Mouse (Mus musculus): ENCODE data around the gene Cyp2e1. TPM values are rescaled to one million over a fixed set of nuclear protein-coding genes. Genes with fewer than 3 reads are reported as not detected.

The Cyp2e1 gene
- total and polyA plus RNA-seq, 2 experiments from 2014 or later = 0.11 TPM; not detected in 1

GRCm38 (mm10) chr7:140810496-140810895, 47.0 kb downstream of the Cyp2e1 start:
- TF ChIP-seq EP300 (IDR thresholded peaks at IDR 0.05; ENCODE audit: low read depth) (no peak), CTCF (IDR thresholded peaks at IDR 0.05; ENCODE audit: low read depth) (no peak)
- Histone ChIP-seq H3K27me3 (ENCODE audit: control insufficient read depth, insufficient read depth, low read length) (no peaks in the 10 kb centered on the region), H3K9me3 (replicated peaks; ENCODE audit: control insufficient read depth, low read length) (no peaks in the 10 kb centered on the region), H3K9ac (replicated peaks; ENCODE audit: low read depth, low read length) (no peak overlapping the region), H3K4me1 (ENCODE audit: control insufficient read depth, insufficient read depth) (no peaks in the 10 kb centered on the region), H3K4me3 (ENCODE audit: low read depth, low read length) (no peak overlapping the region), H3K27ac (ENCODE audit: low read depth) (no peak overlapping the region), H3K4me2 (ENCODE audit: low read depth, low read length) (no peak overlapping the region), H3K36me3 (replicated peaks; ENCODE audit: control insufficient read depth, insufficient read depth, low read length) (peaks cover 13% of the 10 kb centered on the region; the same call in 1 of the 2 replicates)
- ATAC-seq (ENCODE audit: insufficient read depth, low read depth) = no peak
- 89% methylated on average over 6 of the region's 6 CpGs for WGBS
- no peak for DNase-seq (ENCODE audit: low spot score)

GRCm38 (mm10) chr7:140811714-140812113, 48.2 kb downstream of the Cyp2e1 start:
- TF ChIP-seq EP300 (IDR thresholded peaks at IDR 0.05; ENCODE audit: low read depth) = no peak
- no peak for TF ChIP-seq CTCF (IDR thresholded peaks at IDR 0.05; ENCODE audit: low read depth)
- no peak overlapping the region for H3K4me2 ChIP-seq (ENCODE audit: low read depth, low read length)
- H3K36me3 ChIP-seq (replicated peaks; ENCODE audit: control insufficient read depth, insufficient read depth, low read length) = peaks cover 13% of the 10 kb centered on the region; the same call in 1 of the 2 replicates
- no peaks in the 10 kb centered on the region for H3K27me3 ChIP-seq (ENCODE audit: control insufficient read depth, insufficient read depth, low read length)
- 81% methylated on average over 13 of the region's 13 CpGs for WGBS
- ATAC-seq (ENCODE audit: insufficient read depth, low read depth) (no peak), DNase-seq (ENCODE audit: low spot score) (no peak)
- H3K9ac ChIP-seq (replicated peaks; ENCODE audit: low read depth, low read length) = no peak overlapping the region
- H3K4me3 ChIP-seq (ENCODE audit: low read depth, low read length) = no peak overlapping the region
- H3K9me3 ChIP-seq (replicated peaks; ENCODE audit: control insufficient read depth, low read length) = no peaks in the 10 kb centered on the region
- H3K4me1 ChIP-seq (ENCODE audit: control insufficient read depth, insufficient read depth) = no peaks in the 10 kb centered on the region
- H3K27ac ChIP-seq (ENCODE audit: low read depth) = no peak overlapping the region

GRCm38 (mm10) chr7:140812850-140813249, 49.3 kb downstream of the Cyp2e1 start:
- TF ChIP-seq EP300 (IDR thresholded peaks at IDR 0.05; ENCODE audit: low read depth) (no peak), CTCF (IDR thresholded peaks at IDR 0.05; ENCODE audit: low read depth) (no peak)
- H3K4me1 ChIP-seq (ENCODE audit: control insufficient read depth, insufficient read depth) = no peaks in the 10 kb centered on the region

GRCm38 (mm10) chr7:140820173-140820572, 56.6 kb downstream of the Cyp2e1 start:
- H3K9me3 ChIP-seq (replicated peaks; ENCODE audit: control insufficient read depth, low read length) = no peaks in the 10 kb centered on the region
- TF ChIP-seq CTCF (IDR thresholded peaks at IDR 0.05; ENCODE audit: low read depth) (no peak), EP300 (IDR thresholded peaks at IDR 0.05; ENCODE audit: low read depth) (no peak)
- WGBS = 58% methylated on average over 4 of the region's 4 CpGs
- no peaks in the 10 kb centered on the region for H3K36me3 ChIP-seq (replicated peaks; ENCODE audit: control insufficient read depth, insufficient read depth, low read length)
- ATAC-seq (ENCODE audit: insufficient read depth, low read depth) (no peak), DNase-seq (ENCODE audit: low spot score) (no peak)
- no peaks in the 10 kb centered on the region for H3K27me3 ChIP-seq (ENCODE audit: control insufficient read depth, insufficient read depth, low read length)
- no peak overlapping the region for H3K4me3 ChIP-seq (ENCODE audit: low read depth, low read length)
- no peak overlapping the region for H3K4me2 ChIP-seq (ENCODE audit: low read depth, low read length)
- no peak overlapping the region for H3K9ac ChIP-seq (replicated peaks; ENCODE audit: low read depth, low read length)
- peaks cover 10% of the 10 kb centered on the region; the same call in 1 of the 2 replicates for H3K4me1 ChIP-seq (ENCODE audit: control insufficient read depth, insufficient read depth)
- H3K27ac ChIP-seq (ENCODE audit: low read depth) = no peak overlapping the region

More at GRCm38 (mm10) chr7:140812850-140813249, 49.3 kb downstream of the Cyp2e1 start:
- Histone ChIP-seq H3K9me3 (replicated peaks; ENCODE audit: control insufficient read depth, low read length) (no peaks in the 10 kb centered on the region), H3K27ac (ENCODE audit: low read depth) (no peak overlapping the region), H3K9ac (replicated peaks; ENCODE audit: low read depth, low read length) (no peak overlapping the region), H3K4me3 (ENCODE audit: low read depth, low read length) (no peak overlapping the region), H3K4me2 (ENCODE audit: low read depth, low read length) (no peak overlapping the region), H3K27me3 (ENCODE audit: control insufficient read depth, insufficient read depth, low read length) (no peaks in the 10 kb centered on the region), H3K36me3 (replicated peaks; ENCODE audit: control insufficient read depth, insufficient read depth, low read length) (peaks cover 13% of the 10 kb centered on the region; the same call in 1 of the 2 replicates)
- 77% methylated on average over 12 of the region's 12 CpGs for WGBS
- DNase-seq (ENCODE audit: low spot score) = no peak
- ATAC-seq (ENCODE audit: insufficient read depth, low read depth) = no peak

GRCm38 (mm10) chr7:140821305-140821652, 57.7 kb downstream of the Cyp2e1 start:
- Histone ChIP-seq H3K9ac (replicated peaks; ENCODE audit: low read depth, low read length) (0 out of 2 replicates have a peak overlapping the region, but pooled peaks have one; percentile 46), H3K27me3 (ENCODE audit: control insufficient read depth, insufficient read depth, low read length) (no peaks in the 10 kb centered on the region), H3K4me1 (ENCODE audit: control insufficient read depth, insufficient read depth) (peaks cover 10% of the 10 kb centered on the region; the same call in 1 of the 2 replicates), H3K27ac (ENCODE audit: low read depth) (no peak overlapping the region), H3K9me3 (replicated peaks; ENCODE audit: control insufficient read depth, low read length) (no peaks in the 10 kb centered on the region), H3K4me3 (ENCODE audit: low read depth, low read length) (peak overlapping the region; percentile 49), H3K36me3 (replicated peaks; ENCODE audit: control insufficient read depth, insufficient read depth, low read length) (no peaks in the 10 kb centered on the region), H3K4me2 (ENCODE audit: low read depth, low read length) (peak overlapping the region; percentile 81)
- 49% methylated on average over 5 of the region's 5 CpGs for WGBS
- TF ChIP-seq CTCF (IDR thresholded peaks at IDR 0.05; ENCODE audit: low read depth) = no peak
- no peak for TF ChIP-seq EP300 (IDR thresholded peaks at IDR 0.05; ENCODE audit: low read depth)
- ATAC-seq (ENCODE audit: insufficient read depth, low read depth) (no peak), DNase-seq (ENCODE audit: low spot score) (no peak)

Measured in heart, postnatal 0 days (tissue).